8 mouse cellular contexts compared by ENCODE assay signal in the genomic region with DNA sequence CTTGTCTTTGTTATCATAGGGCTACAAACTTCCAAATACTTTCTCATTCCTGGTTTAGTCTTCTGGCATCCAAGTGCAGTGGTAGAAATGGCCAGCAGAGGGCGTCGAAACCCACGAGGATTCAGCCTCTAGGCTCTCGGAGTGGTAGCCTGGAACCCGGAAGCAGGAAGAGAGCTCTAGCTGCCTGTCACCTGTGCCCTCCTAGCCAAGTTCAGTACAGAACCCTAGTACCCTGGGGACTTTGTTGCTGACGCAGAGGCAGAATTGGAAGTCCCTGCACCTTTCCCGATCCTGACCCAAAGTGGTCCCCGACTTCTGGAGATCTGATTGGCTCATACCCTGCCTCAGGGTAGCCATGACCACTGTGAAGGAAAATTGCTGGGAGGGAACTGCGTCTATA. TPM values are rescaled to one million over a fixed set of nuclear protein-coding genes. Genes with fewer than 3 reads are reported as not detected.
DNase-seq lines count a peak whose midpoint lies in the region; ATAC-seq lines count a peak whose summit lies in the region.

No protein-coding gene starts in this region.

- peak; percentile 88 to 90 for DNase-seq in B cell, adult 2 months
- DNase-seq in brain, adult 2 months (ENCODE audit: low read depth, low spot score), result peak; percentile 89
- peak; percentile 92 for DNase-seq in heart, embryonic 10.5 days (ENCODE audit: low spot score)
- DNase-seq in liver, result peak; percentile 92
- DNase-seq in spleen, postnatal 4 days (ENCODE audit: low spot score in 2 of 2), result peak; percentile 88 to 96

- peak; percentile 95 for ATAC-seq in erythroblast, adult 5-6 weeks (replicated peaks; ENCODE audit: low FRiP score, poor library complexity, severe bottlenecking)
- ATAC-seq in kidney, embryonic 15.5 days (replicated peaks; ENCODE audit: low FRiP score), result peak; percentile 90
- ATAC-seq in monocyte, adult 5-6 weeks (replicated peaks; ENCODE audit: insufficient number of reproducible peaks, low FRiP score, low TSS enrichment, poor library complexity, severe bottlenecking), result peak; percentile 96

- H3K27ac ChIP-seq in heart, embryonic 10.5 days, result peak overlapping the region; percentile 74
- H3K27ac ChIP-seq in kidney, embryonic 15.5 days, result no peak overlapping the region

- peak overlapping the region; percentile 58 for H3K4me2 ChIP-seq in kidney, embryonic 15.5 days

- H3K27me3 ChIP-seq in heart, embryonic 10.5 days (ENCODE audit: insufficient read depth, poor library complexity, severe bottlenecking), result peaks cover 4% of the 10 kb centered on the region; the same call in 1 of the 2 replicates
- H3K27me3 ChIP-seq in kidney, embryonic 15.5 days, result no peaks in the 10 kb centered on the region

- H3K4me3 ChIP-seq in heart, embryonic 10.5 days, result peak overlapping the region; percentile 50
- peak overlapping the region; percentile 36 for H3K4me3 ChIP-seq in kidney, embryonic 15.5 days (replicated peaks)

- no peaks in the 10 kb centered on the region for H3K9me3 ChIP-seq in heart, embryonic 10.5 days
- no peaks in the 10 kb centered on the region for H3K9me3 ChIP-seq in kidney, embryonic 15.5 days (replicated peaks)

- 14% methylated on average over 9 of the region's 9 CpGs for WGBS in heart, embryonic 10.5 days
- WGBS in kidney, embryonic 15.5 days, result 14% methylated on average over 9 of the region's 9 CpGs

- no peak overlapping the region for H3K9ac ChIP-seq in kidney, embryonic 15.5 days

- H3K36me3 ChIP-seq in heart, embryonic 10.5 days, result no peaks in the 10 kb centered on the region
- no peaks in the 10 kb centered on the region for H3K36me3 ChIP-seq in kidney, embryonic 15.5 days

- H3K4me1 ChIP-seq in heart, embryonic 10.5 days, result no peaks in the 10 kb centered on the region
- peaks cover 5% of the 10 kb centered on the region for H3K4me1 ChIP-seq in kidney, embryonic 15.5 days

RNA-seq across cellular contexts. Expression of a gene that starts 32.2 kb away (rescaled TPM):
- 25.1 and 34.8 TPM in 2 replicates for total RNA-seq in erythroblast, adult 5-6 weeks (2015; ENCODE audit: low replicate concordance)
- total RNA-seq in erythroblast, adult 5-6 weeks (2017; ENCODE audit: low replicate concordance), result 23.0 and 28.3 TPM in 2 replicates
- polyA plus RNA-seq in heart, embryonic 10.5 days (2016; fragmentation: Nextera tagmentation; extraction: Ambion mirVana), result 6.4 and 8.3 TPM in 2 replicates
- polyA plus RNA-seq in kidney, embryonic 15.5 days (2015; fragmentation: Nextera tagmentation; extraction: Ambion mirVana), result 20.5 and 21.8 TPM in 2 replicates
- total RNA-seq in monocyte, adult 5-6 weeks (2017), result 27.4 to 61.1 TPM (median 27.9 TPM) in 3 replicates
